Mouse (Mus musculus): ENCODE measurements at regions not wholly inside any gene's neighbourhood (a gene's known extent, or its start where the extent isn't known, plus 50 kb on each side); places are given as distances from the start of the nearest gene placed in this dataset.

DNA sequence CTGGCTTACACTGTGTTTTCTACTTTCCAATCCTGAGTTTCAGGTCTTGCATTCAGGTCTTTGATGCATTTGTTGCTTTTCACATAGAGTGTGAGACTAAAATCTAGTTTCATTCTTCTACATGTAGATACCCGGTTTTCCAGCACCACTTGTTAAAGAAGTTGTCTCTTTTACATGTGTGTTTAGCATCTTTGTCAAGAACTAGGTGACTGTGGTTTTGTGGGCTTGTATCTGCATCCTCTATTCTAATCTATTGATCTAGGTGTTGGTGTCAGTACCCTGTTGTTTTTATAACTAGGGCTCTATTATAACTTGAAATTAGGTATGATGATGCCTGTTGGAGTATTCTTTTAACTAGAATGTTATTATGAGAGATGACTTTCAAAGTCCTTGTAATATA is 204.0 kb upstream of the Atp10a start:
- no peak for TF ChIP-seq CTCF (IDR thresholded peaks at IDR 0.05)
- no peak for TF ChIP-seq EP300 (IDR thresholded peaks at IDR 0.05)

Data from lung, postnatal 0 days (tissue).